Mouse (Mus musculus) hindbrain, embryonic 16.5 days (tissue): ENCODE results near the gene Vmn1r50. TPM values are rescaled to one million over a fixed set of nuclear protein-coding genes. Genes with fewer than 3 reads are reported as not detected.
"Not testable (repeated sequence)": the region's sequence is repeated elsewhere in the genome, so short reads cannot be mapped to it uniquely, and the experiment has no call there.

ENCODE experiments used
- ATAC-seq: fragments of 200-750 bp; cut with Nextera tagmentation; 2 replicates; pipeline ENCODE4 v1.8.0; 2017; ENCODE audit warnings: moderate TSS enrichment, moderate library complexity
- H3K27ac ChIP-seq: fragments of 300-500 bp; sonication (generic); 2 replicates; pipeline ENCODE4 v1.5.1; 2014; ENCODE audit warnings: low read depth, mild to moderate bottlenecking, control low read depth, low read length, moderate library complexity
- H3K27me3 ChIP-seq: fragments of 300-500 bp; sonication (generic); replicated peaks from 2 replicates; pipeline ENCODE4 v1.6.1; 2014; ENCODE audit warnings: low read length; ENCODE audit not compliant: control insufficient read depth, insufficient read depth
- H3K36me3 ChIP-seq: fragments of 300-500 bp; sonication (generic); 2 replicates; pipeline ENCODE4 v1.6.1; 2014; ENCODE audit warnings: mild to moderate bottlenecking, low read length, moderate library complexity, mixed read lengths; ENCODE audit not compliant: control insufficient read depth, insufficient read depth
- H3K4me1 ChIP-seq: fragments of 300-500 bp; sonication (generic); 2 replicates; pipeline ENCODE4 v1.6.1; 2014; ENCODE audit warnings: low read depth, low read length; ENCODE audit not compliant: control insufficient read depth, insufficient read depth
- H3K4me2 ChIP-seq: fragments of 300-500 bp; sonication (generic); 2 replicates; pipeline ENCODE4 v1.6.1; 2014; ENCODE audit warnings: mild to moderate bottlenecking, low read length, control low read depth, moderate library complexity
- H3K4me3 ChIP-seq: fragments of 300-500 bp; sonication (generic); 2 replicates; pipeline ENCODE4 v1.5.1; 2014; ENCODE audit warnings: mild to moderate bottlenecking, low read length, control low read depth, moderate library complexity
- H3K9ac ChIP-seq: fragments of 300-500 bp; sonication (generic); 2 replicates; pipeline ENCODE4 v1.6.1; 2014; ENCODE audit warnings: low read depth, mild to moderate bottlenecking, control low read depth, low read length, moderate library complexity
- H3K9me3 ChIP-seq: fragments of 300-500 bp; sonication (generic); 2 replicates; pipeline ENCODE4 v1.6.1; 2014; ENCODE audit warnings: mild to moderate bottlenecking, low read length, moderate library complexity; ENCODE audit not compliant: control insufficient read depth
- WGBS: fragments of 180-500 bp; shearing (Covaris S2); extraction: QIAGEN DNeasy Blood & Tissue Kit; methylation state at CpG from one replicate; pipeline ENCODE4 v1.1.7; 2014; 5-methylcytosine and 5-hydroxymethylcytosine counted together
- polyA plus RNA-seq: library from polyadenylated mRNA; unstranded; fragments of >200 nt; fragmentation: Nextera tagmentation; extraction: Ambion mirVana; gene quantifications from 2 replicates; pipeline ENCODE4 v1.2.1, GENCODE M21; 2015

The Vmn1r50 gene
- polyA plus RNA-seq, result not detected in 2 replicates

- H3K27ac ChIP-seq, result no peak within 1 kb of the TSS
- no peaks in the 10 kb centered on the region; the same call in 1 of the 2 replicates for H3K9me3 ChIP-seq
- no peak within 1 kb of the TSS for H3K9ac ChIP-seq
- no peaks in the 10 kb centered on the region for H3K36me3 ChIP-seq
- H3K4me1 ChIP-seq, result no peaks in the 10 kb centered on the region
- no peak for ATAC-seq
- H3K4me2 ChIP-seq, result no peak within 1 kb of the TSS
- WGBS, result 57% methylated on average over 2 of the region's 2 CpGs
- H3K27me3 ChIP-seq, result no peaks in the 10 kb centered on the region
- no peak within 1 kb of the TSS for H3K4me3 ChIP-seq
These were observed at the start of gene Vmn1r50 for GRCm38 (mm10) chr6:90101130-90101529. Gene Vmn1r50 (plus strand): TSS chr6:90101430.

DNA sequence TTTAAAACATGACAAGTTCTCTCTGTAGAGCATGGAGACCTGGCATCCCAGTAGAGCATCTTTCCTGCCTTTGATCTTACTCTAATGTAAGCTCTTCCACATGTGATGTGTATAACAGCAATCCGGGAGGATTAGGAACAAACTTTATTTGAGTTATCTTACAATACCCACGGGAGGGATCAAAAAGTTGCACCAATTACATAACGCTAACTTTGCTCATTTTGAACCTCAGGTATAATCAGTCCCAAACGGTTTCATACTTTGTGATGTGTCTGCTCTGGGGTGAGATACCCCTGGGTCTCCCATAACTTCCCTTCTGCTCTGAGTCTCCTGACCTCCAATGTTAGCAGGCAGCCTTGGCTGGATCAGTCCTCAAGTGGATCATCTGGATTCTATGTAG lies 22.8 kb upstream of the Vmn1r50 start, which contains the start of gene Vmn1r49:
Vmn1r49 (minus strand) TSS at position 101 of the 400 bp plus-strand sequence.
- Histone ChIP-seq H3K36me3 (no peaks in the 10 kb centered on the region), H3K4me2 (no peak within 1 kb of the TSS), H3K27ac (no peak within 1 kb of the TSS), H3K4me3 (no peak within 1 kb of the TSS), H3K4me1 (no peaks in the 10 kb centered on the region), H3K9me3 (no peaks in the 10 kb centered on the region; the same call in 1 of the 2 replicates), H3K27me3 (no peaks in the 10 kb centered on the region), H3K9ac (no peak within 1 kb of the TSS)
- WGBS, result 77% methylated on average over 4 of the region's 4 CpGs
- ATAC-seq, result no peak

DNA sequence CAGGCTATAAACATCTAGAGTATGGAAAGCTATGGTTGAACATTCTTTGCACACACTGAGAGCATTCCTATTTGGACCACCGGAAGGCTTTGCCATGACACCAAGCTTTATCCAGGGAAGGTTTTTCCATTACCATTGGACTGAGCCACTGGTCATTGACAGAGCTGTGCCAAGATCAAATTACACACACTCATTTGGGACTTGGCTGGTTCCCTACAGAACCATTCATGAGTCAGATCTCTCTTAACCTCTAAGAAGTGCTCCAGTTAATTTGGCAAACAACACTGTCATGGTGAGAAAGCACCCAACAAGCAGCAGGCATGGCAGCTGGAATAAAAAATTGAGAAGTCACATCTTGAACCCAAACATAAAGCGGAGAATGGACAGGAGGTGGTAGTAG lies 664 bp upstream of the Vmn1r50 start:
- no peak overlapping the region for H3K4me2 ChIP-seq
- 92% methylated on average over 2 of the region's 2 CpGs for WGBS
- H3K4me3 ChIP-seq, result no peak overlapping the region
- no peak overlapping the region for H3K27ac ChIP-seq
- no peak for ATAC-seq
- no peaks in the 10 kb centered on the region for H3K27me3 ChIP-seq
- no peak overlapping the region for H3K9ac ChIP-seq
- H3K4me1 ChIP-seq, result no peaks in the 10 kb centered on the region
- H3K9me3 ChIP-seq, result no peaks in the 10 kb centered on the region; the same call in 1 of the 2 replicates
- H3K36me3 ChIP-seq, result no peaks in the 10 kb centered on the region

DNA sequence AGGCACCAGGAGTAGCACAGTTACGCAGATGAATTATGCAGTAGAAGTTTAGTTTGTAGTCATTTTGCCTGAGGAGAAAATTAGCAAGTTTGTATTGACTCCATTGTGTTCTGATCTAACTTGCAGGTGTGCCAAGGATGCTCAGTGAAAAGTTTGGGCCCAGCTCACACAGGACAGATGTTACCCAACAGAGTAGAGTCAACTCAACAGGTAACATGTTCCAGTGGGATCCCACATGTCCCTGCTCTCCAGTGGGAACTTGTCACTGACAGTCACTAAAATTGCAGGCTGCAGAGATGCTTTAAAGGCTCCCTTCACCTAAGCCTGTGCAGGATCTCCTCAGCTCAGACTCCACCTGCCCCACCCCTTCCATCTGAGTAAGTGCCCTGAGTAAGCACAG lies 21.1 kb downstream of the Vmn1r50 start, which contains the start of gene Vmn1r51:
Vmn1r51 (plus strand) TSS at position 301 of the 400 bp plus-strand sequence.
- not testable (repeated sequence) for ATAC-seq, H3K36me3 ChIP-seq, H3K9me3 ChIP-seq, H3K4me1 ChIP-seq, H3K4me3 ChIP-seq, H3K27me3 ChIP-seq, H3K27ac ChIP-seq, H3K4me2 ChIP-seq, H3K9ac ChIP-seq
- WGBS, result 94% methylated on average over 1 of the region's 1 CpGs

Other genes starting within 250 kb of the Vmn1r50 start
- not detected in 2 replicates for gene Vmn1r42, start 225.0 kb upstream of the Vmn1r50 start, polyA plus RNA-seq
- gene Vmn1r43, start 225.0 kb upstream of the Vmn1r50 start, polyA plus RNA-seq, result not detected in 2 replicates
- gene Vmn1r44, start 217.8 kb upstream of the Vmn1r50 start, polyA plus RNA-seq, result not detected in 2 replicates
- gene Vmn1r45, start 160.8 kb upstream of the Vmn1r50 start, polyA plus RNA-seq, result not detected in 2 replicates
- not detected in 2 replicates for gene Vmn1r46, start 132.1 kb upstream of the Vmn1r50 start, polyA plus RNA-seq
- not detected in 2 replicates for gene Vmn1r47, start 85.3 kb upstream of the Vmn1r50 start, polyA plus RNA-seq
- not detected in 2 replicates for gene Vmn1r48, start 64.6 kb upstream of the Vmn1r50 start, polyA plus RNA-seq
- not detected in 2 replicates for gene Vmn1r49, start 22.9 kb upstream of the Vmn1r50 start, polyA plus RNA-seq
- gene Vmn1r51, start 21.2 kb downstream of the Vmn1r50 start, polyA plus RNA-seq, result 0.04 and 0.06 TPM in 2 replicates
- gene Vmn1r52, start 73.4 kb downstream of the Vmn1r50 start, polyA plus RNA-seq, result not detected in 2 replicates
- not detected in 2 replicates for gene V1ra8, start 101.4 kb downstream of the Vmn1r50 start, polyA plus RNA-seq
- gene Vmn1r53, start 123.0 kb downstream of the Vmn1r50 start, polyA plus RNA-seq, result not detected in 2 replicates
- gene Vmn1r54, start 144.9 kb downstream of the Vmn1r50 start, polyA plus RNA-seq, result not detected in 2 replicates
- not detected in 2 replicates for gene BC048671, start 199.8 kb downstream of the Vmn1r50 start, polyA plus RNA-seq
- gene Chst13, start 223.8 kb downstream of the Vmn1r50 start, polyA plus RNA-seq, result 0.19 and 0.24 TPM in 2 replicates
- 0.04 TPM in 1 of 2 replicates, not detected in the other for gene Uroc1, start 231.9 kb downstream of the Vmn1r50 start, polyA plus RNA-seq